Comparison of ENCODE assay signal across 8 mouse cellular contexts in the genomic region with DNA sequence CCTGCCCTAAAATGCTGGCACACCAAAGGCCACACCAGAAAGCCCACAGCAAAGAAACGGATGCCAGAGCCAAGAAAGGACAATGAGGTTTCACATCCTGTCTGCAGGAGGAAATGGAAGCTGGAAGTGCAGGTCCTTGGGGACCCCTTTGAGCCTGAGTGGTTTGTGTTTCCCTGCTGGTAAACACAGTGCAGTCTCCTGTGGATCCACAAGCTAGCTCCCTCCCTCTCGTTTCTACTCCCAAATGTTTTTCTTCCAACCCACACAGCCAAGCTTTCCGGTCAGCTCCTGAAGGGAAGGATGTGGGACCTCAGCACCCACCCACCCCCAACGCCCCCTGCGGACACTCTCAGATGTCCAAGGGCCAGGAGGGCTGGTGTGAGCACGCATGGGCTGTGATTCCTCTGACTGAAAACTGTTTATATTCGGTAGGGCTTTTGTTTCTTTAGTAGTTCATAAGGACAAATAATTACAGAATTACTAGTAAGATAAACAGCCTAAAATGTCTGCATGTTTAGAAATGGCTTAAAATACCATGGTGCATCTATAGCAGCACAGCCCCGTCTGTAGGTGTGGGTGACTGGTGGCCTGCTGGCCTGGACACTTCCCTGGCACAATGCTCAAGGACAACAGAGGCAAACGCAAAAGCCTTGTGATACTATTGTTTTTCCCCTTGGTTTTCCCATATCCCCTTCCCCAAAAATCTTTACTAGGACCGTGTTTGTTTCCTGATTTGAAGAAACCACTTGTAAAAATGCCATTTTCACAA. TPM values are rescaled to one million over a fixed set of nuclear protein-coding genes. Genes with fewer than 3 reads are reported as not detected.
DNase-seq lines count a peak whose midpoint lies in the region; TF ChIP-seq lines count a peak whose summit lies in the region.

No protein-coding gene starts in this region.

- TF ChIP-seq EP300 in CH12.LX (IDR thresholded peaks at IDR 0.05; ENCODE audit: low read length) = peak; percentile 17; the same call in 1 of the 2 replicates

- in situ Hi-C loops in CH12.LX (cut with MboI; ENCODE audit: low pct_ligation_motif_present, low pct_unique_long_range_greater_than_20kb, low sequenced_read_pairs) = no loop called here

- dilution Hi-C loops in CH12.LX (cut with MboI; ENCODE audit: extremely low pct_ligation_motif_present, extremely low pct_unique_long_range_greater_than_20kb, low sequenced_read_pairs) = no loop called here

- TF ChIP-seq POLR2A in CH12.LX (IDR thresholded peaks at IDR 0.05; ENCODE audit: low read depth, low read length) = no peak

- DNase-seq in CH12.LX (ENCODE audit: extremely low read depth) = peak; percentile 39
- DNase-seq in adrenal gland, postnatal 14 days = peak; percentile 54
- peak; percentile 56 for DNase-seq in gastrocnemius, postnatal 25 days
- DNase-seq in kidney, adult 11 months = peak; percentile 69
- DNase-seq in lung, postnatal 10 days = peak; percentile 80
- DNase-seq in thymus, postnatal 4 days = no peak
- DNase-seq in cerebellum, postnatal 25 days = no peak
- DNase-seq in ovary, postnatal 10 days (ENCODE audit: low spot score) = no peak

- peaks cover 4 to 12% of the 10 kb centered on the region in 2 experiments for H3K36me3 ChIP-seq in CH12.LX (replicated peaks in 1 of 2; ENCODE audit: control insufficient read depth in 1 of 2, insufficient read depth in 1 of 2, low read length in 1 of 2)

- TF ChIP-seq CTCF in CH12.LX (conservative IDR thresholded peaks at IDR 0.05 in 1 of 2, IDR thresholded peaks at IDR 0.05 in 1 of 2; ENCODE audit: low read depth in 2 of 2, low read length in 2 of 2) = no peak

- H3K4me3 ChIP-seq in CH12.LX (replicated peaks in 1 of 3; ENCODE audit: low read depth in 2 of 3, low read length in 2 of 3, poor library complexity in 1 of 3) = no peak overlapping the region

- H3K9ac ChIP-seq in CH12.LX (ENCODE audit: insufficient read depth, low read depth) = no peak overlapping the region

- no peak for TF ChIP-seq RAD21 in CH12.LX (IDR thresholded peaks at IDR 0.05; ENCODE audit: low read depth, low read length)

- no peaks in the 10 kb centered on the region for H3K9me3 ChIP-seq in CH12.LX (replicated peaks; ENCODE audit: low read length)

- peaks cover 7 to 16% of the 10 kb centered on the region in 2 experiments; a peak in 3 of 4 replicates for H3K4me1 ChIP-seq in CH12.LX (ENCODE audit: control insufficient read depth in 1 of 2, insufficient read depth in 2 of 2)

- H3K27ac ChIP-seq in CH12.LX (ENCODE audit: insufficient read depth, low read depth) = no peak overlapping the region

- H3K4me2 ChIP-seq in CH12.LX (ENCODE audit: insufficient read depth, low read depth, poor library complexity, severe bottlenecking) = no peak overlapping the region

- H3K79me2 ChIP-seq in CH12.LX (replicated peaks; ENCODE audit: control insufficient read depth, extremely low read depth, insufficient read depth, poor library complexity, severe bottlenecking) = no peaks in the 10 kb centered on the region

- H3K27me3 ChIP-seq in CH12.LX (replicated peaks) = no peaks in the 10 kb centered on the region

TF ChIP-seq in CH12.LX, 34 proteins besides CTCF, POLR2A, EP300 and RAD21:
- TF ChIP-seq ZMIZ1 (IDR thresholded peaks at IDR 0.05; ENCODE audit: low read depth, low read length) (no peak), ZKSCAN1 (IDR thresholded peaks at IDR 0.05; ENCODE audit: borderline replicate concordance, low read depth, low read length) (no peak), ZC3H11A (IDR thresholded peaks at IDR 0.05; ENCODE audit: low read depth, low read length) (no peak)

RNA-seq across cellular contexts. Expression of gene Mpzl1, which starts 44.9 kb away (rescaled TPM):
- 5.0 and 6.5 TPM in 2 replicates for total RNA-seq in CH12.LX (2012; rRNA removed)
- 2.0 and 2.8 TPM in 2 replicates for total RNA-seq in CH12.LX (2014; rRNA removed)
- polyA plus RNA-seq in CH12.LX (2012; ENCODE audit: insufficient read length, low read depth) = 6.2 and 6.7 TPM in 2 replicates
- total RNA-seq in adrenal gland, postnatal 14 days (2021) = 39.1 and 40.4 TPM in 2 replicates
- 10 to 100 TPM in 1 of 2 experiments, 1 to 10 TPM in 1; 9.2 to 10.1 TPM for total RNA-seq in gastrocnemius, postnatal 25 days (2021)

Comparison
In these comparisons a context has a peak if more than half of its experiments do, and no peak if none do; other contexts are left out.
1. DNase-seq: peak in CH12.LX (single experiment), adrenal gland, postnatal 14 days (single experiment), gastrocnemius, postnatal 25 days (single experiment), kidney, adult 11 months (single experiment) and lung, postnatal 10 days (single experiment); none in thymus, postnatal 4 days (single experiment), cerebellum, postnatal 25 days (0 of 2) and ovary, postnatal 10 days (single experiment).